Mouse (Mus musculus): ENCODE measurements around the gene Gpn1. TPM values are rescaled to one million over a fixed set of nuclear protein-coding genes. Genes with fewer than 3 reads are reported as not detected.
A peak's percentile ranks its signal among the peaks of the same experiment; 100 is the strongest.

Gene Gpn1
- polyA plus RNA-seq (2014; fragmentation: Nextera tagmentation; extraction: Ambion mirVana), result 78.6 and 80.9 TPM in 2 replicates

GRCm38 (mm10) chr5:31494513-31495297 lies at the start of gene Gpn1:
Gene Gpn1, plus strand, starts transcription at chr5:31494741.
- Histone ChIP-seq H3K9ac (replicated peaks; ENCODE audit: low read depth, low read length) (peak within 1 kb of the TSS; percentile 51), H3K27me3 (ENCODE audit: control insufficient read depth, insufficient read depth, low read length) (no peaks in the 10 kb centered on the region), H3K4me3 (ENCODE audit: low read depth, low read length) (peak within 1 kb of the TSS; percentile 84), H3K27ac (ENCODE audit: low read depth, low read length) (no peak within 1 kb of the TSS), H3K9me3 (ENCODE audit: control insufficient read depth, low read length) (no peaks in the 10 kb centered on the region), H3K4me1 (ENCODE audit: control insufficient read depth, insufficient read depth, low read length) (peaks cover 9% of the 10 kb centered on the region; the same call in 1 of the 2 replicates), H3K36me3 (ENCODE audit: control insufficient read depth, insufficient read depth, low read length) (peaks cover 15% of the 10 kb centered on the region; the same call in 1 of the 2 replicates), H3K4me2 (ENCODE audit: low read depth, low read length) (peak within 1 kb of the TSS; percentile 90)
- ATAC-seq (ENCODE audit: low read depth), result peak; percentile 100
- under 1% methylated on average over 49 of the region's 49 CpGs for whole genome bisulfite sequencing

DNA sequence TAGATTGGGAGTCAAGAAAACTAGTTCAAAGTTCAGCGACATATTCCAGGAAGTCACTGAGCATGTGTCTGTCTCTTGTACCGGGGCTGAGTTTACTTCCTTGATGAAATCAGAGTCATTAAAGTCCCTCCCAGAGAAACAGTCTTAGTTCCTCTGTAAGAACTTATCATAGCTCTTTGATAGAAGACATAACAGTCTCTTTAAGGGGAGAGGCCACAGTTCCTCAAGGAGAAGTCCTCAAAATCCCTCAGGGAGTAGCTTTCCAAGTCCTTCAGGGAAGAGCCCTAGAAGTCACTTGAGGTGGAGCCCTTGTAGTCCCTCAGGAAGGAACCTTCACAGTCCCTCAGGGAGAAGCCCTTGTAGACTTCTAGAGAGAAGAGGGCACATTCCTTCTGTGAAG lies 43.2 kb upstream of the Gpn1 start:
- ATAC-seq (ENCODE audit: low read depth), result no peak
- Histone ChIP-seq H3K4me3 (ENCODE audit: low read depth, low read length) (no peak overlapping the region), H3K27me3 (ENCODE audit: control insufficient read depth, insufficient read depth, low read length) (no peaks in the 10 kb centered on the region), H3K9me3 (ENCODE audit: control insufficient read depth, low read length) (no peaks in the 10 kb centered on the region), H3K9ac (replicated peaks; ENCODE audit: low read depth, low read length) (no peak overlapping the region), H3K27ac (ENCODE audit: low read depth, low read length) (no peak overlapping the region), H3K36me3 (ENCODE audit: control insufficient read depth, insufficient read depth, low read length) (no peaks in the 10 kb centered on the region), H3K4me1 (ENCODE audit: control insufficient read depth, insufficient read depth, low read length) (peaks cover 12% of the 10 kb centered on the region), H3K4me2 (ENCODE audit: low read depth, low read length) (no peak overlapping the region)
- 89% methylated on average over 2 of the region's 2 CpGs for WGBS

- Histone ChIP-seq H3K4me2 (ENCODE audit: low read depth, low read length) (peak within 1 kb of the TSS; percentile 88), H3K4me1 (ENCODE audit: control insufficient read depth, insufficient read depth, low read length) (peaks cover 12% of the 10 kb centered on the region), H3K9ac (replicated peaks; ENCODE audit: low read depth, low read length) (peak within 1 kb of the TSS; percentile 53), H3K27ac (ENCODE audit: low read depth, low read length) (no peak within 1 kb of the TSS), H3K36me3 (ENCODE audit: control insufficient read depth, insufficient read depth, low read length) (no peaks in the 10 kb centered on the region), H3K4me3 (ENCODE audit: low read depth, low read length) (peak within 1 kb of the TSS; percentile 45), H3K27me3 (ENCODE audit: control insufficient read depth, insufficient read depth, low read length) (no peaks in the 10 kb centered on the region), H3K9me3 (ENCODE audit: control insufficient read depth, low read length) (no peaks in the 10 kb centered on the region)
- 7% methylated on average over 23 of the region's 23 CpGs for WGBS
- ATAC-seq (ENCODE audit: low read depth), result peak; percentile 99
Measured at GRCm38 (mm10) chr5:31451878-31452561, 42.5 kb upstream of the Gpn1 start, which contains the start of gene Zfp512. Gene Zfp512, plus strand, starts transcription at chr5:31452431.

- no peak overlapping the region for H3K27ac ChIP-seq (ENCODE audit: low read depth, low read length)
- WGBS, result under 1% methylated on average over 11 of the region's 11 CpGs
- no peaks in the 10 kb centered on the region for H3K9me3 ChIP-seq (ENCODE audit: control insufficient read depth, low read length)
- H3K36me3 ChIP-seq (ENCODE audit: control insufficient read depth, insufficient read depth, low read length), result no peaks in the 10 kb centered on the region
- H3K4me2 ChIP-seq (ENCODE audit: low read depth, low read length), result peak overlapping the region; percentile 88
- peaks cover 12% of the 10 kb centered on the region for H3K4me1 ChIP-seq (ENCODE audit: control insufficient read depth, insufficient read depth, low read length)
- H3K9ac ChIP-seq (replicated peaks; ENCODE audit: low read depth, low read length), result peak overlapping the region; percentile 53
- H3K4me3 ChIP-seq (ENCODE audit: low read depth, low read length), result peak overlapping the region; percentile 45
- no peaks in the 10 kb centered on the region for H3K27me3 ChIP-seq (ENCODE audit: control insufficient read depth, insufficient read depth, low read length)
- no peak for ATAC-seq (ENCODE audit: low read depth)
Measured at GRCm38 (mm10) chr5:31452562-31452878, 42.0 kb upstream of the Gpn1 start.

DNA sequence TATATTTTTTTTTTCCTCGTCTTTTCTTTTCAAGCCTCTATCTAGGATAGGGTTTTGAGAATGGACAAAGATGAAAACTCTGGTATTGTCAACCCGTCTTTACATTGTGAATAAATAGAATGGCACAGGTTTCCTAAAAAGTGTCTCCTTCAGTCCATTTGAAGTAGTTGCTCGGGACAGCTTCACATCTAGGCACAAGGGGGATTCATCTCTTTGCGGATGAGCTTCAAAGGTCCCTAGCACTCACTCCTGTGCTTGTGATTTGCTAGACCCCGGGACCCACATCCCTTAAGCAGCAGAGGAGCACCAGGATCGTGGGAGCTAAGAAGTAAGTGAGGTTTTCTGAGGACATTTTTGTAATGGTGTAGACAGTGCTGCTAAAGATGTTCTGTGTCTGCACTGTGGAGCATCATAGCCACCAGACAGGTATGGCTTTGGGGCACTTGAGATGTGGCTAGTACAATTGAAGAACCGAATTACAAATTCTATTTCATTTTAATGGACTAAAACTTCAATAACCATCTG lies 41.6 kb upstream of the Gpn1 start:
- peak; percentile 22; the same call in 1 of the 2 replicates for ATAC-seq (ENCODE audit: low read depth)
- Histone ChIP-seq H3K27me3 (ENCODE audit: control insufficient read depth, insufficient read depth, low read length) (no peaks in the 10 kb centered on the region), H3K4me3 (ENCODE audit: low read depth, low read length) (peak overlapping the region; percentile 45), H3K27ac (ENCODE audit: low read depth, low read length) (no peak overlapping the region), H3K9me3 (ENCODE audit: control insufficient read depth, low read length) (no peaks in the 10 kb centered on the region), H3K4me2 (ENCODE audit: low read depth, low read length) (peak overlapping the region; percentile 88), H3K36me3 (ENCODE audit: control insufficient read depth, insufficient read depth, low read length) (no peaks in the 10 kb centered on the region), H3K4me1 (ENCODE audit: control insufficient read depth, insufficient read depth, low read length) (peaks cover 12% of the 10 kb centered on the region), H3K9ac (replicated peaks; ENCODE audit: low read depth, low read length) (peak overlapping the region; percentile 53)
- WGBS, result 18% methylated on average over 7 of the region's 7 CpGs

DNA sequence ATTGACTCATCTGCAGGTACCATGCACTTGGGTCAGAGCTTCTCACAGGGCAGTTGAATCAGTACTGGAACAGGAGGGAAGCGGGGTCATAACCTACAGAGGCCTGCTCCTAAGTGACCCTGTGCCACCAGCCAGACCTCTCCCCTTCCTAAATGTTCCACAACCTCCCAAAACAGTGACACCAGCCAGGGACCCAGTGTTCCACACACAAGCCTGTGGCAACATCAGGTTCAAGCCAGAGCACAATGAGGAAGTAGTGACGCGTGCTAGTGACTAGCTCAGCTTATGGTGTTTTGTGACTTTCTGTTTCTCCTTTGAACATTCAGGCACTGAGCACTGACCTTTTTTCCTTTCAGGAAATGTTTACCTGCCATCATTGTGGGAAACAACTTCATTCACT lies 26.7 kb upstream of the Gpn1 start:
- no peak overlapping the region for H3K4me3 ChIP-seq (ENCODE audit: low read depth, low read length)
- ATAC-seq (ENCODE audit: low read depth), result no peak
- no peaks in the 10 kb centered on the region for H3K27me3 ChIP-seq (ENCODE audit: control insufficient read depth, insufficient read depth, low read length)
- no peak overlapping the region for H3K27ac ChIP-seq (ENCODE audit: low read depth, low read length)
- no peaks in the 10 kb centered on the region for H3K4me1 ChIP-seq (ENCODE audit: control insufficient read depth, insufficient read depth, low read length)
- H3K9me3 ChIP-seq (ENCODE audit: control insufficient read depth, low read length), result no peaks in the 10 kb centered on the region
- H3K4me2 ChIP-seq (ENCODE audit: low read depth, low read length), result no peak overlapping the region
- no peak overlapping the region for H3K9ac ChIP-seq (replicated peaks; ENCODE audit: low read depth, low read length)
- WGBS, result 98% methylated on average over 3 of the region's 3 CpGs
- peaks cover 55% of the 10 kb centered on the region for H3K36me3 ChIP-seq (ENCODE audit: control insufficient read depth, insufficient read depth, low read length)

DNA sequence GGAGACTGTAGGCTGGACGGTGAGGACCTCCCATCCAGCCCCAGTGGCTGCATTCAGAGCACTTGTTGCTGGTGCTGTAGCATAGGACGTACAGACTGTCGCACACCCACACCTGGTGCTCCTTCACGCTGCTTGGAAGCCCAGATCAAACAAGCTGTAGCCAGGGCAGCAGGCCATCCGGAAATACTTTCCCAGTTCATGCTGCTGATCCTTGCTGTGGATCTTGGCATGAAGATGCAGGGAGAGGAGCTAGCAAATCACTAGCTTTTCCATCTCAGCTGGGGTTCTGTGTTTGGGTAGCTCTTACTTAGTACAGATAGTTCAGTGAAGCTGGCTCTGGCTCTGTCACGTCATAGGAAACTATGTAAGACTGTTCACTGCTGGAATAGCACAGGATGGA lies 24.8 kb upstream of the Gpn1 start:
- Histone ChIP-seq H3K4me3 (ENCODE audit: low read depth, low read length) (no peak overlapping the region), H3K4me1 (ENCODE audit: control insufficient read depth, insufficient read depth, low read length) (no peaks in the 10 kb centered on the region), H3K9me3 (ENCODE audit: control insufficient read depth, low read length) (no peaks in the 10 kb centered on the region), H3K9ac (replicated peaks; ENCODE audit: low read depth, low read length) (no peak overlapping the region), H3K36me3 (ENCODE audit: control insufficient read depth, insufficient read depth, low read length) (peaks cover 70% of the 10 kb centered on the region), H3K27ac (ENCODE audit: low read depth, low read length) (no peak overlapping the region), H3K27me3 (ENCODE audit: control insufficient read depth, insufficient read depth, low read length) (no peaks in the 10 kb centered on the region), H3K4me2 (ENCODE audit: low read depth, low read length) (no peak overlapping the region)
- WGBS, result 93% methylated on average over 6 of the region's 6 CpGs
- ATAC-seq (ENCODE audit: low read depth), result no peak

DNA sequence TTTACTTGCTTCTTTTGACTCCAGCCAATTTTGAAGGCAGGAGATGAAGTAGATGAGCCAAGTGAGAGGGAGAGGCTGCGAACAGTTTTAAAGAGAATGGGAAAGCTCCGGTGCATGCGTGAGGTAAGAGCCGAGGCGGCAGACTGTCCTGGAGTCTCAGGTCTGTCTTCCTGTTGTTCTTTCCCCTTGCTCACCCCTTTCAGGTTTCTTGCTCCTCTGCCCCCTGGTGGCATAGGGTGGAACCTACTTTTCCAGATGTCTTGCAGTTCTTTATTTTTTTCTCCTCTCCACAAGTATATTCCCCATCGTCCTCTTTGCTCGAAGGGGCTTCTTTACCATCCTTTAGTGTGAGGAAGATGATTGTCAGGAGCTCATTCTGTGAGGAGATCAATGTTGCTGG lies 24.2 kb upstream of the Gpn1 start:
- H3K27me3 ChIP-seq (ENCODE audit: control insufficient read depth, insufficient read depth, low read length), result no peaks in the 10 kb centered on the region
- no peak overlapping the region for H3K4me3 ChIP-seq (ENCODE audit: low read depth, low read length)
- no peak overlapping the region for H3K9ac ChIP-seq (replicated peaks; ENCODE audit: low read depth, low read length)
- no peaks in the 10 kb centered on the region for H3K9me3 ChIP-seq (ENCODE audit: control insufficient read depth, low read length)
- H3K36me3 ChIP-seq (ENCODE audit: control insufficient read depth, insufficient read depth, low read length), result peaks cover 71% of the 10 kb centered on the region
- WGBS, result 86% methylated on average over 7 of the region's 7 CpGs
- no peak overlapping the region for H3K27ac ChIP-seq (ENCODE audit: low read depth, low read length)
- no peaks in the 10 kb centered on the region for H3K4me1 ChIP-seq (ENCODE audit: control insufficient read depth, insufficient read depth, low read length)
- ATAC-seq (ENCODE audit: low read depth), result no peak
- no peak overlapping the region for H3K4me2 ChIP-seq (ENCODE audit: low read depth, low read length)

DNA sequence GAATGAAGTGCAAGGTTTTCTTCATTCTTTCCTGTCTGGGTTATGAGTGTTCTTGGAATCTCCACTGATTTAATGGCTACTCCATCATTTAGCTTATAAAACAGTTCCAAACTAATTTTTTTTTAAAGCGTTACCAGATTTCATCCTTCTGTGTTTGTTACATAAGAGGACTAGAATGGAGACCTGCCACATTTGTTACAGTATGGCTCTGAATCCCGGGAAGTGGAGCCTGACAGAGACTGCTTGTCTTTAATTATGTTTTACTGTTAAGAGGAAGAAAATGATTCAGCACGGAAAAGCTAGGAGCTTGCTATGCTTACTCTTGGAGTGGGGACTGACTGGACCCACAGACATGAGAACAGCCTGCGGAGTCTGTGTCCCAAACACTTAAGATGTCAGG lies 14.0 kb upstream of the Gpn1 start:
- Histone ChIP-seq H3K27me3 (ENCODE audit: control insufficient read depth, insufficient read depth, low read length) (no peaks in the 10 kb centered on the region), H3K4me2 (ENCODE audit: low read depth, low read length) (no peak overlapping the region), H3K27ac (ENCODE audit: low read depth, low read length) (no peak overlapping the region), H3K9me3 (ENCODE audit: control insufficient read depth, low read length) (no peaks in the 10 kb centered on the region), H3K36me3 (ENCODE audit: control insufficient read depth, insufficient read depth, low read length) (peaks cover 56% of the 10 kb centered on the region), H3K4me1 (ENCODE audit: control insufficient read depth, insufficient read depth, low read length) (no peaks in the 10 kb centered on the region), H3K9ac (replicated peaks; ENCODE audit: low read depth, low read length) (no peak overlapping the region), H3K4me3 (ENCODE audit: low read depth, low read length) (no peak overlapping the region)
- WGBS, result 94% methylated on average over 4 of the region's 4 CpGs
- no peak for ATAC-seq (ENCODE audit: low read depth)

Measured in neural tube, embryonic 14.5 days (tissue).